Mouse (Mus musculus): ENCODE data around the gene Mea1.

Gene Mea1

DNA sequence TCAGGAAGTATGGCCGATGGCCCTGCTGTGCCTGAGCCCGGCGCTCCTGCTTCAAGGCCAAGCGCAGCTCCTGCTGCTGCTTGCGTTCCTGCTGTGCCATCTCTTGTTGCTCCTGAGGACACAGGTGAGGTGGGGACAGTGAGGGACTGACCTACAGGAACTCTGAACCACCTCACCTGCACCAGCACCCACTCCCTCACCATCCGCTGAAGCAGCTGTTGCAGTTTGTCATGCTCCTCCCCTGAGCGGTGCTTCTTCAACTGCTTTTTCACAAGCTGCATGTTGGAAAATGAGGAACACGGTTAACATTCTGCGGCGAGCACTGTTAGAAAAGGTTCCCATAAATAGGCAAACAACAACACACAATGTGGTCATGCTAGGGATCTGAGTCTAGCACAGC is 8.7 kb upstream of the Mea1 start:
- no peak for DNase-seq (ENCODE audit: low spot score in 2 of 2)

DNA sequence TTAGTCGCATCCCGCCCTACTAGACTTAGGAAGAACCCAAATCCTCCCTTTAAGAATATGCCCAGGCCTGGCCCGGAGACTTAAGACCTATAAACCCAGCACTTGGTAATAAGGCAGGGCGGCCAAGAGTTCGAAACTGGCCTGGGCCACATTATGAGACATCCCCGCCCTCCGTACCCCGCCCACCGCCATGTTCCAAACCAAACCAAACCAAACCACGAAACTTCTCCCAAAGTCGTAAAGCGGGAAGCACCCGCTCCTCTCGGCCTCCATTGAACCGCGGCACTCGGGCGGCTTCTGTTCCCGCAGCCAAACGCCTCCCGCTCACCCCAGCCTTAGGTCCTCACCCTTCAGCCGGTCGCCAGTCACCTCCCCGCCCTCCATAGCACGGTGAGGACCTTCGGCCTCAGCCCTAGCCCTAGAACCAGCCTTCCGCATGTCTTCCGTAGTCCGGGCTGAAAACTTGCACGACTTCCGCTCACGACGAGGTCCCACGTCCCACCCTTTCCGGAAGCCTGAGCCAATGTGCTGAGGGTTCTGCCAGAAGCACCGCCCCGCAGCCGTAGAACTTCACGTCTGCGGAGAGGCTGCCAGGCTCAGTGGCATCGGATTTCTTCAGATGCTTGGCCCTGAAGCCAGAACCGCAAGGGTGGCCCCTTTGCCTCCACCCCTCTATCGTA is 4.6 kb upstream of the Mea1 start, which contains the start of gene Rrp36:
Rrp36 (minus strand) TSS at position 503 of the 680 bp plus-strand sequence.
- peak; percentile 69 to 89 for DNase-seq (ENCODE audit: low spot score in 2 of 2)

DNA sequence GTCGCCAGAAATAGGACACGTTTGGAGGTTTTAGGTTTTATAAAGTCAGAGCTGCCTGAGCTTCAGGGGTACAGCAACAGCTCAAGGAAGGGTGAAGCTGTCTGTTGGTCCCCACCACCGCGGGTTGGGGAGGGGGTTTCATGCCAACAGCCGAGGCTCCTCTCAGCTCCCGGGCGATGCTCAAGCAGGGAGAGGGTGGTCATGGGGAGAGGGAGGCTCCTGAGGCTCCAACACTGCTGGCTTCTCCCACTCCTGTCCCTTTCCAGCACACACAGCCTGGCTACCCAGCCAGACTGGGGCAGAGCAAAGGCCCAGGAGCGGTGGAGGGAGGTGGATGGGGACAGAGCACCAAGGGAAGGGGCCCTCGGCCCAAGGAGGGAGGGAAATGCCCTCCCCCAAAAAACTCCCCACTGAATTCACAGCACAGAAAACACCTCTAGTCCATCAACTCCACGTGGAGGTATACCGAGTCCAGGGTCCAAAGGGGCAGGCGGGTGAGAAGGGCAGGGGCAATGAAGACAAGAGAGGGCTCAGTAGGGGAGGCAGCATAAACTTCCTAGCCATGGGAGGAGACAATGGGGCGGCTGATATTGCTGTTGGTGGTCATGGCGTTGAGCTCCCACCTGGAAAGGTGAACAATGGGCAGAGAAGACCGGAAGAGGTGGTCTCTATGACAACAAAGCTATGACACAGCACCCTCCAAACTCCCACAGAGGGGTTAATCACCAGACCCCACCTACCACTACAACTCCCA is 3.9 kb upstream of the Mea1 start:
- no peak for DNase-seq (ENCODE audit: low spot score in 2 of 2)

DNA sequence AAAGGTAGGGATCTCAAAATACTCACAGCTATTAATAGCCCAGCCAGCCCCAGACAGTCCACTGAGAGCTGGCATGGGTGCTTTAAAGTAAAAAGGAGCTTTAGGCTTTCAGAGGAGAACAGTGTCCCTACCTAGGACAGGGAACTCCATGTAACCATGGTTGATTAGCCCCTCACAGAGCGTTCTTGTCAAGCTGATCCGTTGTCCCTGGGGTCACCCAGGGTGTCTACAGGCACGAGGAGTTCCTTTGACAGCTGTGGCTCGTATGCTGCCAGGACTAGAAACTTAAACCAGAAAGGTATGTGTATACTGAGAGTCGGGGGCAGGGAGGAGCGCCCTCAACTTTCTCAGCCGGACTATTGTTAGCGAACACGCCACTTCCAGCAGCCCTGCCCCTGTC is 318 bp downstream of the Mea1 start:
- no peak for DNase-seq (ENCODE audit: low spot score in 2 of 2)

DNA sequence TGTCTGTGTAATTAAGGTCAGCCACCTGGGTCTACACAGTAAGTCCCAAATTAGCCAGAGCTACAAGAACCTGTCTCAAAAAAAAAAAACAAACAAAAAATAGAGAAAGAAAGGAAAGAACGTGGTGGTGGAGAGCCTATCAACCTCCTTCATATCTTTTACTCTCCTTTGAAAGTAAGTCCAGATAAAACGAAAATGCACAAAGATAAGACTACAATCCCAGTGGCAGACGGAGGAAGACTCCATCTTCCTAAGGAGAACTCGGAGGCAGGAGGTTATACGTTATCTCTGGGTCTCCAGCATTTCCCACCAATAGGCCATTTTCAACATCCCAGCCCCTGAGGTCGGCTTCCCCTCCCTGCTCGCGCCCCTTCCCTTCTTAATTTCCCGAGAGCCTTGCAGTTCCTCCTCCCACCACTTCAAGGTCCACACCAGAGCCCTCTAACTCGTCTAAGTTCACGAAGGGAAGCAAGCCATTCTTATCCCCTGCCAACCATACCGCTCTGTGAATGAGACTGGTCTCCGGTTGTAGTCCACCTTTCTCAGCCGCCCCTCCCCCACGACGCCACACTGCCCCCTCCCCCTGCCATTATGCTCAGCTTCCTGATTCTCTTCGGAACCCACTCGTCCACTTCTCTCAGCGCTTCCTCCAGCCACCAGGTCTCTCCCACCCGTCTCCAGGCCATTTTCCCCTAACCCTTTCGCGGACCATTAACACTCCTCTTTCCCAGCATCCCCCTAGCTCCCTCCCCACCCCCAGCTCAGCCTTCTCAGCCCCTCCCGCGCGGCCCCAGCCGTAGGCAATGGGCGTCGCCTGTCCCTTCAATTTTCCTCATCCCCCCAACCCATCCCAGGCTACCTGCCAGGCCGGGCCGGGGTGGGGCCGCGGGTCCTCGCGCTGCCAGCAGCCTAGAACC is 1.5 kb downstream of the Mea1 start:
- no peak for DNase-seq (ENCODE audit: low spot score in 2 of 2)

DNA sequence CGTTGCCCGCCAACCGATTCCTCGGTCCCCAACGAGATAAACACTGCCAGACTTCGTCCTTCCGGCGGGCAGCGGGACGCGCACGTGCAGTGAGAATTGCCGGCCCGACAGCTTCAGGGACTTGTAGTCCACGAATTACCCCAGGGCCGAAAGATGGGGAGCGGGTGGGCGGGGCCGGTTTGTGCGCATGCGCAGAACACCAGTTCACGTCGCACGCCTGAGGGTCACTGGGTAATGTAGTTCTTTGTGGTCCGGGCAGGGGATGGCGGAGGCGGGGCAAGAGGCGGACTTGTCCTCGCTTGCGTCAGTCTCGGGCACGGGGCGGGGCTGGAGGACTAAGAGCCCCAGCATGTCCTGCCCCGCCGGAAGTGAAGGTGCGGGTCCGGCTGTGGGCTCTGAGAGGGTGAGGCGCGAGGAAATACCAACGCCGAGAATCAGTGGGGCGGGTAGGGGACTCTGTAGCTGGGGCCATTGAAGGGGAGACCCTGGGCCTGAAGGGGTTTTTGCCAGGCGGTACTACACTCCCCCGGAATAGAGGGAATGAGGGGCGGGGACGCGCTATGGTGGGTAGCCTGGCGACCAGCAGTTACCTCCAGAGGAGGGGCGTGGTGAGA is 2.3 kb downstream of the Mea1 start, which contains the start of gene Klhdc3:
Klhdc3 (minus strand) TSS at position 155 of the 614 bp plus-strand sequence.
- DNase-seq (ENCODE audit: low spot score in 2 of 2): peak; percentile 95 to 96

DNA sequence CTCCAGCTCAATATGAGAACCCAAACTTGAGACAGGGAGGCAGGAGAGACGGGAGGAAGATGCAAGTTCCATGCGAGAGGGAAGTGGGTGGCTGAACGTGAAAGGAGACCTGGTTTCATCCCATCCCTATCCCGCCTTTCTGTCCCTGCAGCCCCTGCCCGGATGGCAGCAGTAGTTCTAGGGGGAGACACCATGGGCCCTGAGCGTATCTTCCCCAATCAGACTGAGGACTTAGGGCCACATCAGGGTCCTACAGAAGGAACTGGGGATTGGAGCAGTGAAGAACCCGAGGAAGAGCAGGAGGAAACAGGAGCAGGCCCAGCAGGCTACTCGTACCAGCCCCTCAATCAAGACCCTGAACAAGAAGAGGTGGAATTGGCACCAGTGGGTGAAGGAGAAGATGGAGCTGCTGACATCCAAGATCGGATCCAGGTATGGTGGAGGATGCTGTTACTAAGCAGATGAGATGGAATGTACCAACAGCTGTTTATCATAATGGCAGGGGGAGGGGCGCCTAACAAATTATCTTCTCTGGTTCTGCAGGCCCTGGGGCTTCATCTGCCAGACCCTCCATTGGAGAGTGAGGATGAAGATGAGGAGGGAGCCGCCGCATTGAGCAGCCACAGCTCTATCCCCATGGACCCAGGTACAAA is 3.0 kb downstream of the Mea1 start:
- DNase-seq (ENCODE audit: low spot score in 2 of 2): no peak

DNA sequence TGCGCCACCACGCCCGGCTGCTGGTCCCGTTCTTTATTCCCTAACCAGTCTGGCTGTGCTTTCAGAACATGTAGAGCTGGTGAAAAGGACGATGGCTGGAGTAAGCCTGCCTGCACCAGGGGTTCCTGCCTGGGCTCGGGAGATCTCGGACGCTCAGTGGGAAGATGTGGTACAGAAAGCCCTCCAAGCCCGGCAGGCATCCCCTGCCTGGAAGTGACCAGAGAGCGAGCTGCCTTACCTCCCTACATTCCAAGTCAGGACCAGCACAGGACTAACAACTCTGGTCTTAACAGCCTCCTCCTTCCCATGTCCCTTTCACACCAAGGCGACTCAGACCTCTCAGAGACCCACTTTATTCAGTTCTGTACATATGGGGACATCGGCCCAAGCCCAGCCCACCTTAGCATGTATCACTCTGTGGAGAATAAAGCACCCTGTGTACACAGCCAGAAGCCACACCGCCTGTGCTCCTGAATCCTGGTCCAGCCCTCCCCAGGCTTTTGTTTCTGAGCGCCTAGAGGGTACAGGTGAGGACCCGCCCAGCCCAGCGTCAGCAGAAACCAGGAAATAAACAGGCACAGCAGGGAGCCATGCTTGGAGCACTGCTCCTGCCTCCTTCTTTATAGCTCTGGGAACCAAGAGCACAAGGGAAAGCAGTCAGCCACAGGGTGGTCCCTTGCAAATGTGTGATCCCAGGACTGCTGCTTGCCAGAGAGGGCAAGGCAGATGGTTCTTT is 4.2 kb downstream of the Mea1 start:
- no peak for DNase-seq (ENCODE audit: low spot score in 2 of 2)

DNA sequence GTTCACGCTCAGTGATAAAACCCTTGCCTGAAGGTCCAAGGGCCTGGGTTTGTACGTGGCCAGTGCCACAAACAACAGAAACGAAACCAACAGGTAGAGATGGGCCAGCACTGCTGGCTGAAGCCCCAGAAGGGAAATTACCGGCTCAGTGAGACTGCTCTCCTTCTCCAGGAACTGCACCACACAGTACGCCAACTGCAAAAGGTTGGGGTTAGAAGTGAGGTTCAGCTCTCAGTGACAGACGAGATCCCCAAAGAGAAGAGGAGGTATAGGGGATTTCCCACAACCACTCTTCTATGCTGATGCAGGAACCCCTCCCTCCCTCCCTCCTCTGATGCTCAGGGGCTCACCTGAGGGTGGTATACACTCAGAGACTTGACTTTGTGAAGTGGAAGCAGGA is 7.3 kb downstream of the Mea1 start:
- no peak for DNase-seq (ENCODE audit: low spot score in 2 of 2)

DNA sequence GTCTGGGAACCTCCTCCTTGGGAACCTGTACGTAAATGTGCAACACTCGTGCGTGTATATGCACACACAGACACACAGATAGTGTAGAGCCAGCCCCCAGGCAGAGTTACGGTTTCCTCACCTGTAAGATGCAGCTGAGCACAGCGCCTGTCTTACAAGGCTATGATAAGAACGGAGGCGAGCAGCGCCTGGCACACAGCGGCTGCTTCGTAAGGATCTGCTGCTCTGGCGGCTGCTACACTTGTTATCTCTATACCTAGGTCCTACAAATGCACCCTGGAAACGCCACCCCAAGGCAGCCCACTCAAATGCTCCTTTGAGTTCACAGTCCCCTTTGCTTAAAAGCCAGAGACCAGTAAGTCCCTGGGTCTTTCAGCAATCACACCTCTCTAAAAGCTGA is 12.1 kb downstream of the Mea1 start:
- DNase-seq (ENCODE audit: low spot score in 2 of 2): no peak

DNA sequence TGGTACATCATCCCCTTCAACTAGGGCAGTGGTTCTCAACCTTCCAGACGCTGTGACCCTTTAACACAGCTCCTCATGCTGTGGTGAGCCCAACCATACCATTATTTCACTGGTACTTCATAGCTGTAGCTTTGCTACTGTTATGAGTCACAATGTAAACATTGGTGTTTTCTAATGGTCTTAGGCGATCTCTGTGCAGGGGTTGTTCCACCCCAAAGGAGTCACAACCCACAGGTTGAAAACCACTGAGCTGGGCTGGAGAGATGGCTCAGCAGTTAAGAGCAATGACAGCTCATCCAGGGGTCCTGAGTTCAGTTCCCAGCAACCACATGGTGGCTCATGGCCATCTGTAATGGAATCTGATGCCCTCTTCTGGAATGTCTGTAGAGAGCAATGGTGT is 12.8 kb downstream of the Mea1 start:
- no peak for DNase-seq (ENCODE audit: low spot score in 2 of 2)

DNA sequence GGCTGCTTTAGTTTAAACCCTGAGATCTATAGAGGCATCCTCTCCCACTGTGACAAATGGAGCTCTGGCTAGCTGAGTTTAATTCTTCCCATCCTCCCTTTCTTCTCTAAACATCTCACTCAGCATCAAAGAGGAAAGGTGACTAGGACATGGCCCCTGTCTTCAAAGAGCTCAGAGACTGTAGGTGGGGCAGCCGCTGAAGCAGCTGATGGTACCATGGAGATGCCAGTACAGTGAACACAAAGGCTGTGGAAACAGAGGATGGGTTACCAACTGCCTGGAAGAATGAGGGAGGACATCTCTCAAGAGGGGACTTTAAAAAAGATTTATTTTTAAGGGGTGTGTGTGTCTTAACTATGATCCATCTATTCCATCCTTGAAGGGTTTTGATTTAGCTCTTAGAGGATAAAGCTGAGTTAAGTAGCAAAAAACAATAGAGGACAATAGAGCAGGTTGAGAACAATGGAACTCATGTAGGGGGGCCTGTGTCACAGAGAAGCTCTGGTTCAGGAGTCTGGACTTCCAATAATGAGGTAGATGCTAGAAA is 16.0 kb downstream of the Mea1 start:
- DNase-seq (ENCODE audit: low spot score in 2 of 2): no peak

DNA sequence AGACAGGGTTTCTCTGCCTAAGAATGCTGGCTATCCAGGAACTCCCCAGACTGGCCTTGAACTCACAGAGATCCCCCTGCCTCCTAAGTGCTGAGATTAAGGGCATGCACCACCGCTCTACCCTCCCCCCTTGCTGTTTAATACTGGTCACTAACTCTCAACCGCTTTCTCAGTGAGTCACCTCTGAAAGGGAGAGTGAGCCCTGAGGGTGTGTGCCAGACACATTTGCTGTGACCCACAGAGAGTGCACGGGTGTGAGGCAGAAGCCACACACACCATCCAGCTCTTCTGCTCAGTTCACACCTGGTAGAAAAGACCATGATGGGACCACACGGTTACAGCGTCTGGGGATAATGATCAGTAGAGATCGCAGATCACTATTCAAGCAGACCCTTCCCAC is 19.9 kb downstream of the Mea1 start:
- no peak for DNase-seq (ENCODE audit: low spot score in 2 of 2)

DNA sequence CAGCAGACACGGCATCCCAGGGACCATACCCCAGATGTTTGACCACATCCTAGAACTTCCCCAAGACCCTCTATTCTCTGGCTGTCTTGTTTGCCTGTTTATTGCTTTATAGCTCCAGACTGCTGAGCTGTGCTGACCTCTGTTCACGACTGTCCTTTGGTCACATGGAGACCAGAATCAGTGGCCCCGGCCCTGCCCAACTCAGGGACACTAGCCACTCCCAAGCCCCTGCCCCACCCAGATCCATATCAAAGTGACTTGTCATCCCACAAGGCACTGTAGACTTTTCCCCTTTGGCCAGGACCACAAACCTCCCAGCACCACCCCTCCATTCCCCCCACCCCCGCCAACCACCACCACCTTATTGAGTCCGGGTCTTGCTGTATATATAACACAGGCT is 20.7 kb downstream of the Mea1 start:
- no peak for DNase-seq (ENCODE audit: low spot score in 2 of 2)

DNA sequence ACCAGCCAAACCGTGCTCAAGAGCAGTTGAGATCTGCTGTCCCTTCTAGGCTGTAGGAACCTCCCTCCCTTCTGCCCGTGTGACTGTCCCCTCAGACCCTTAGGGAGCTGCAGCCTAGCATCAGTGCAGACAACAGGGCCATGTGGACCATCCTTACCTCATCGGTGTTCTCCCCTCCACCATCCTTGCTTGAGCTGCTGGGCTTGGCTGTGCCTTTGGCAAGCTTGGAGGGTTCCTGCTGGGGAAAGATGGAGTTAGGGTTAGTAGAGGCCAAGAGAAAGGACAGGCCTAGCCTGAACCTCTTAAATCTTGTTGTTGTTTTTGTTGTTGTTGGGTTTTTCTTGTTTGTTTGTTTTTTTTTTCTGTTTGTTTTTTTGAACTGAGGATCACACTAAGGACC is 21.3 kb downstream of the Mea1 start:
- no peak for DNase-seq (ENCODE audit: low spot score in 2 of 2)

DNA sequence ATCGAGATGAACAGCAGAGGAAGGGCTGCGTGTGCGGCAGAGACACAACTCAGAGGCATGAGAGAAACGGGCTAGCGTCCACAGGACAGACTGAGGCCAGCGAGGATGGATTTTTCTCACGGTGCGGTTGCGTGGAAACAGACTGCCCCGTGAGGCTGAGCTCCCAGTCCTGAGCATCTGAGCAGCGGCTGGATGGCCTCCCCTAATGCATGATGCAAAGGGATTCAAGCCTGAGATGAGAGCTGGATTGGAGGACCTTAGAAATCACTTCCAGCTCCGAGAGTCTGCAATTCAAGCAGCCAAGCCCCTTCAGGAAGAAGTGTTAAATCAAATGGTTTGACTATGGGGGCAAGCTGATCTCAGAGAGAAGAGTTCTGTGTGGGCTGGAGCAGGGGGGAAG is 22.9 kb downstream of the Mea1 start:
- DNase-seq (ENCODE audit: low spot score in 2 of 2): no peak

DNA sequence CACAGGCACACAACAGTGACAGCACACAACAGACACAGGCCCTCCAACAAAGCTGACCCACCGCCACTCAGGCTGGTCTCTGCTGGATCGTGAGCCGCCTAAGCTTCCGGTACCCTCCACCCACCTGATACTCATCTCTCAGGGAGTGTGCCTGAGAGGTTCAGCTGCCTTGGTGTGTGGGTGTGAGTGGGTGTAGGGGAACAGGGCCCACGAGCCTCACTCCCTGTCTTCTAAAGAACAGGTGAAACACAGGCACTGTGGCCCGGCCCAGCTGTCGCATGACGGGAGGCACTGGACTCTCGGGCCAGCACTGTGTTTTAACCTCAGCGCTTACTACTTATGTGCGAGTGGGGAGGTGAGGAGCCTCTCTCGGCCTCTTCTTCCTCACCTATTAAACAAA is 23.5 kb downstream of the Mea1 start:
- no peak for DNase-seq (ENCODE audit: low spot score in 2 of 2)

DNA sequence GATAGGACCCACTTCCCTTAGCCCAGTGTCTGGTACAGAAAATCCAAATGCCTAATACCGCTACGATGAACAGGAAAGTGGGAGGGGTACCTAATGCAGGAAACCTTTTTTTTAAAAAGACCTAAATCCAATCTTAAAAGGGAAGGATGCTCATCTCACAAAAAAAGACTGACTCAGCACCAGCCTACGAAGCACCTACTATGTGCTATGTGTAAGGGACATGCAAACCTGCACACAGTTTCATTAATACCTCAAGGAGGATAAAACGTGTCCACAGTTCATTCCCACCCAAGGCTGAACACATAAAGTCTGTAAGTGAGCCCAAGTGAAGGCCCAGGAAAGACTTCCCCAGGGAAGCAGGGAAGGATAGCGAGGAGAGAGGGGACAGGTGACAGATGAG is 23.9 kb downstream of the Mea1 start:
- no peak for DNase-seq (ENCODE audit: low spot score in 2 of 2)

DNA sequence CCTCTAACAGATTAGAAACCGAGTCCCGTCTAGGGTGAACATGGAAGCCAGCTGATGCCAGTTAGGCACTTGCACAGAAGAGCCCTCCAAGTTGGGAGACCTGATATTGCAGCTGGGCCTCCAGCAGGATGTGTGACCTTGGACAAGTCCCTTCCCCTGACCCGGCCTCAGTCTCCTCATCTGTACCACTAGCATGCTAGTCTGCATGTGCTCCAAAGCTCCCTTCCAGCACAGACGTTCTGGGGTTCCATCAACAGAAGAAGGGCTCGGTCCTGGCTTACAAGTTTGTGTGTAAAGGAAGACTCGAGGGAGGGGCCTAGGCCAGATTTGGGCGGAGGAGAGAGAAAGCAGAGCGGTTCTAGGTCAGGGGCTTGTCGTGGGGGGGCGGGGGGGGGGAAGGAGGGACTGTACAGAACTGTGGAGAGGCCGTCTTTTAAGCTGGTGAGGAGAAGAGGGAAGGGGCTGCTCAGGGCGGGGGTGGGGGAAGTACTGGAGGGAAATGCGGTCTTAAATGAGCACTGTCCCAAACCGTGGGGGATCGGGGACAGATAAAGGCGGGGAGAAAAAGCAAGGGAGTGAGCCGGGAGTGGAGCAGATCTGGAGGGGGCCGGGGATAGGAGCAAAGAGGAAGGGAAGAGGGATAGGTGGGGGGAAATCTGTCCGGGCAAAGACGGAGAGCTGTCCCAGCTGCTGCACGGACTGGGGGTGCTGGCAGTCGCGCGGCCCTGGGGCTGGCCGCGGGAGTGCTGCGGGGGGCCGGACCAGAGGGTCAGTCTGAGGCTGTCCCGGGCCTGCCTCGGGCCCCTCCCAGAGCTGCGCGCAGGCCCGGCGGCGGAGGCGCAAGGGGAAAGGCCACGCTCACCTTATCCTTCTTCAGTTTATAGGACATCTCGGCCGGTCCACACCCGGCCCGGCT is 25.6 kb downstream of the Mea1 start:
- DNase-seq (ENCODE audit: low spot score in 2 of 2): no peak

Measured in left cerebral cortex, adult 9 months (tissue).